Mouse (Mus musculus): ENCODE data around the gene Hamp2. TPM values are rescaled to one million over a fixed set of nuclear protein-coding genes. Genes with fewer than 3 reads are reported as not detected.
"Not testable (repeated sequence)": the region's sequence is repeated elsewhere in the genome, so short reads cannot be mapped to it uniquely, and the experiment has no call there.

Hamp2 gene
- polyA plus RNA-seq (2012), result not detected in 2 replicates

DNA sequence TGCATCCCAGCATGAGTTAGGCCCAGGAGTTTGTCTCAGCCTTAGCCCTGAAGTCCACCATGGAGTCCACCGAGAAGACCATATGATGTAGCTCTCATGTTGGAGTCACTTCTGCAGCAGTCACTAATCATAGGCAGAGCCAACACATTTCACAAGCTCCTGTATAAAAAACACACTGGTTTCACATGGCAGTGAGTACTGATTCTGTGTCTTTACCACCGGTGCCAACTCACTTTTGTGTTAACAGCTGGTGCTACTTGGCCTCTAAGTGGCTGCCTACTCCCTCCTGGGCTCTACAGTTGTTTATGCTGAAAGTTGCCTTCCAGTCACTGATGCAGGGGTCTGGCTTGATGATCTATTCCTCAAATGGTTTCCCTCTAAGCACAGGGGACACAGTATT lies at the start of gene Hamp2:
Gene Hamp2, minus strand, starts transcription at position 101 of the 400 bp plus-strand sequence.
- not testable (repeated sequence) for H3K4me1 ChIP-seq (ENCODE audit: control insufficient read depth); H3K27me3 ChIP-seq (ENCODE audit: control insufficient read depth); H3K4me3 ChIP-seq (replicated peaks); H3K9me3 ChIP-seq (ENCODE audit: control insufficient read depth, low read length); H3K36me3 ChIP-seq (ENCODE audit: control insufficient read depth)

GRCm38 (mm10) chr7:30973501-30974289 lies 49.2 kb upstream of the Hamp2 start, which contains the start of gene Fam187b:
Gene Fam187b, plus strand, starts transcription at chr7:30973790.
- H3K4me1 ChIP-seq (ENCODE audit: control insufficient read depth), result peaks cover 7% of the 10 kb centered on the region
- peaks cover 2% of the 10 kb centered on the region; the same call in 1 of the 2 replicates for H3K36me3 ChIP-seq (ENCODE audit: control insufficient read depth)
- TF ChIP-seq TAL1 (IDR thresholded peaks at IDR 0.05; ENCODE audit: low read length), result no peak
- no peak for TF ChIP-seq GATA1 (IDR thresholded peaks at IDR 0.05; ENCODE audit: low read length)
- peaks cover 23% of the 10 kb centered on the region for H3K27me3 ChIP-seq (ENCODE audit: control insufficient read depth)
- H3K4me3 ChIP-seq (replicated peaks), result peak within 1 kb of the TSS; percentile 55
- H3K9me3 ChIP-seq (ENCODE audit: control insufficient read depth, low read length), result no peaks in the 10 kb centered on the region; the same call in 1 of the 2 replicates

DNA sequence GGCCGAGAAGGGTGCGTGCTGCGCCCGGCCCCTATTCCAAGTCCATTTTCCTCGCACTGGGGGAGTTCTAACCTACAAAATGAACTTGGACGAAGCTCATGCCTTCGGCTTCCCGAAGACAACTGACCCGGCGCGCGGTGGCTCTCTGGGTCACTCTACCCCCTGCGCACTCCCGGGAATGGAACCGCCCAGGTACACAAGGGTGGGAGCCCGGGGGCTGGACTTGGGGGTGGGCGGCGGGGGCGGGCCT lies 48.7 kb upstream of the Hamp2 start, which contains the start of gene Lsr:
Gene Lsr, minus strand, starts transcription at position 214 of the 250 bp plus-strand sequence.
- TF ChIP-seq GATA1 (IDR thresholded peaks at IDR 0.05; ENCODE audit: low read length), result no peak
- no peak for TF ChIP-seq TAL1 (IDR thresholded peaks at IDR 0.05; ENCODE audit: low read length)
- Histone ChIP-seq H3K4me3 (replicated peaks) (peak within 1 kb of the TSS; percentile 55), H3K36me3 (ENCODE audit: control insufficient read depth) (peaks cover 2% of the 10 kb centered on the region; the same call in 1 of the 2 replicates), H3K27me3 (ENCODE audit: control insufficient read depth) (peaks cover 23% of the 10 kb centered on the region), H3K4me1 (ENCODE audit: control insufficient read depth) (peaks cover 7% of the 10 kb centered on the region), H3K9me3 (ENCODE audit: control insufficient read depth, low read length) (no peaks in the 10 kb centered on the region; the same call in 1 of the 2 replicates)

GRCm38 (mm10) chr7:30972426-30973250 lies 48.2 kb upstream of the Hamp2 start:
- Histone ChIP-seq H3K9me3 (ENCODE audit: control insufficient read depth, low read length) (no peaks in the 10 kb centered on the region; the same call in 1 of the 2 replicates), H3K36me3 (ENCODE audit: control insufficient read depth) (peaks cover 2% of the 10 kb centered on the region; the same call in 1 of the 2 replicates), H3K27me3 (ENCODE audit: control insufficient read depth) (peaks cover 23% of the 10 kb centered on the region), H3K4me3 (replicated peaks) (peak overlapping the region; percentile 55), H3K4me1 (ENCODE audit: control insufficient read depth) (peaks cover 7% of the 10 kb centered on the region)
- no peak for TF ChIP-seq GATA1 (IDR thresholded peaks at IDR 0.05; ENCODE audit: low read length)
- no peak for TF ChIP-seq TAL1 (IDR thresholded peaks at IDR 0.05; ENCODE audit: low read length)

DNA sequence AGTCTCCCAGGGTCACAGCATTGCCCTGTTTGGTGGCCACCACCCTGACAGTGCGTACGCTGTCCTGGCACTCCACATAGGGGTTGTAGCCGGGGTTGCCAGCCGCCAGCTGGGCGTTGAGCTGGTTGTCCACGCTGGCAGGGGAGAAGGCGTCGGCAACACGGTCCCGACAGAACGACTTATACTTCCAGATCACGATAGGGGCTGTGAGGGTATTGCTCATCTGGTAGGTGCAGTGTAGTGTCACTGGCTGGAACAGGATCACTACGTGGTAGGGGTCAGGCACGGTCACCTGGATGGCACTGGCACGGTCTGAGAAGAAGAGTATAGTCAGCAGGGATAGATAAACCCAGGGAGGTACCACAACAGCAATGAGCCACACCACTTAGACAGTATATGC lies 47.4 kb upstream of the Hamp2 start:
- no peak overlapping the region for H3K4me3 ChIP-seq (replicated peaks)
- peaks cover 7% of the 10 kb centered on the region for H3K4me1 ChIP-seq (ENCODE audit: control insufficient read depth)
- peaks cover 2% of the 10 kb centered on the region; the same call in 1 of the 2 replicates for H3K36me3 ChIP-seq (ENCODE audit: control insufficient read depth)
- no peak for TF ChIP-seq GATA1 (IDR thresholded peaks at IDR 0.05; ENCODE audit: low read length)
- no peak for TF ChIP-seq TAL1 (IDR thresholded peaks at IDR 0.05; ENCODE audit: low read length)
- peaks cover 23% of the 10 kb centered on the region for H3K27me3 ChIP-seq (ENCODE audit: control insufficient read depth)
- no peaks in the 10 kb centered on the region; the same call in 1 of the 2 replicates for H3K9me3 ChIP-seq (ENCODE audit: control insufficient read depth, low read length)

DNA sequence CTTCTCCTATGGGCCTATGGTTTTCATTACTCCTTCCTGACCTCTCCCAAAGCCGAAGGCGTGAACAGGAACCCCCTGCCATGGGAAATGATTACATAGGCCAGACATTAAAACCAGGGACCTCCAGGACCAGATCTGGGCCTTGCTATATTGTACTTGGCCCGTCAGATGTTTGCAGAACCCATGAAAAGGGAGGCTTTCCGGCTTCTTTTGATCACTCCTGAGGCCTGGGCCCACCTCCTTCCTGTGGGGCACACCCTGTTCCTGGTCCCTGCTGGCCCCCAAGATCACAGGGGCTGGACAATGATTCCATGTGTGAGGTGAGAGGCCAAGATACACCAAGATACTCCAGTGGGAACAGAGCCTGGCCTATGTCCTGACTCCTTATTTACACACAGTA lies 44.7 kb upstream of the Hamp2 start:
- Histone ChIP-seq H3K4me1 (ENCODE audit: control insufficient read depth) (peaks cover 9% of the 10 kb centered on the region), H3K27me3 (ENCODE audit: control insufficient read depth) (peaks cover 23% of the 10 kb centered on the region), H3K9me3 (ENCODE audit: control insufficient read depth, low read length) (no peaks in the 10 kb centered on the region; the same call in 1 of the 2 replicates), H3K36me3 (ENCODE audit: control insufficient read depth) (peaks cover 3% of the 10 kb centered on the region; the same call in 1 of the 2 replicates), H3K4me3 (replicated peaks) (no peak overlapping the region)
- TF ChIP-seq GATA1 (IDR thresholded peaks at IDR 0.05; ENCODE audit: low read length), result no peak
- TF ChIP-seq TAL1 (IDR thresholded peaks at IDR 0.05; ENCODE audit: low read length), result no peak

DNA sequence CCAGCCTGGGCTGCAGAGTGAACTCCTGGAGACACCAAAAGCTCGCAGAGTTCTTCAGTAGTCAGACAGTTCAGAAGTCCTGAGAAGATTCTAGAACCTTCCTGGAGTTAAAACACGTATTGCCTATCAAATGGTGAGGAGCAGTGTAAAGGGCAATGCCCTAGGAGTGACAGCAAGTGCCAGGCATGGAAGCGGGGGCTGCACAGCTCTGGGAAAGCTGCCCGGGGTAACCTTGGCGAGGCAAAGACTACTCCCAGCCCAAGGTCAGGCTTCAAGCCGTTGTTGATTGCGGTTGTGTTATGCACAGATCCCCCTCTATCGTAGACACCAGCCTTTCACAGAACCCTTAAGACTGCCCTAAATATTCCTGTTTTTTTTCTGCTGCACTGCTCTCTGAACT lies 44.1 kb upstream of the Hamp2 start:
- Histone ChIP-seq H3K36me3 (ENCODE audit: control insufficient read depth) (peaks cover 3% of the 10 kb centered on the region; the same call in 1 of the 2 replicates), H3K9me3 (ENCODE audit: control insufficient read depth, low read length) (no peaks in the 10 kb centered on the region; the same call in 1 of the 2 replicates), H3K4me3 (replicated peaks) (no peak overlapping the region), H3K27me3 (ENCODE audit: control insufficient read depth) (peaks cover 21% of the 10 kb centered on the region), H3K4me1 (ENCODE audit: control insufficient read depth) (peaks cover 11% of the 10 kb centered on the region)
- TF ChIP-seq GATA1 (IDR thresholded peaks at IDR 0.05; ENCODE audit: low read length) (no peak), TAL1 (IDR thresholded peaks at IDR 0.05; ENCODE audit: low read length) (no peak)

DNA sequence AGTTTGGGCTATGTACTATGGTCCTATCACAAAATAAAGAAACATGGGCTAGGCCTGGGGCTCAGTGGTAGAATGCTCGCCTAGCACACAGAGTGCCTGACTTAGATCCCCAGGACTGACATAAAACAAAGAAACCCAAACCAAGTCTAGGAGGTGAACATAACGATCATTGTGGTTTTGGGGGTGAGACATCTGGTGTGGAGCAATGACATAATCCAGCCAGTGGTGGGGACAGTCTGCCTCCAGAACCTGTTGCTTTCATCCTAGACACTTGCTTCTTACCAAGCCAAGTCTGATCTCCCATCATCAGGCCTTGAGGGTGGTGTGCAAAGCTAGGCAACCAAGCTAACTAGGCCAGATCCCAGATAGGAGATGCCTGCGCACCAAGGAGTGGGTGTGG lies 42.2 kb upstream of the Hamp2 start:
- Histone ChIP-seq H3K27me3 (ENCODE audit: control insufficient read depth) (peaks cover 8% of the 10 kb centered on the region), H3K4me1 (ENCODE audit: control insufficient read depth) (peaks cover 9% of the 10 kb centered on the region), H3K9me3 (ENCODE audit: control insufficient read depth, low read length) (no peaks in the 10 kb centered on the region), H3K4me3 (replicated peaks) (no peak overlapping the region), H3K36me3 (ENCODE audit: control insufficient read depth) (peaks cover 3% of the 10 kb centered on the region; the same call in 1 of the 2 replicates)
- no peak for TF ChIP-seq GATA1 (IDR thresholded peaks at IDR 0.05; ENCODE audit: low read length)
- no peak for TF ChIP-seq TAL1 (IDR thresholded peaks at IDR 0.05; ENCODE audit: low read length)

DNA sequence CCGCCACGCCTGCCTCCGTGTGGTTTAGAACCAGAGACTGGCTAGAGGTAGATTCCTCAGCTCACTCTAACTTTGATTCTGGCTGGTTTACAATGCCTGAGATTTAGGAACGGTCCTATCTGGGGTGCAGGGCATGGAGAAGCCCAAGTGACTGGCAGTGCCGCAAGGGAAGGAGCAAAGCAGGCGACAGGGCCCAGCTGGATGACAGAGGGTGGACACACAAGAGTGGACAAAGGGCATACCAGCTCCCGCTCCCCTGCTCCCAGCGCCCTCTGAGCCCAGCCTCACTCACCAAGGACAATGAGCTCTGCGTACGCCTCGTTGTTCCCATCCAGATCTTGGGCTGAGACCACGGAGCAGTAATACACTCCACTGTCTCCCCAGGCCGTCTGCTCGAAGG lies 41.2 kb upstream of the Hamp2 start:
- peaks cover 6% of the 10 kb centered on the region; the same call in 1 of the 2 replicates for H3K27me3 ChIP-seq (ENCODE audit: control insufficient read depth)
- peaks cover 9% of the 10 kb centered on the region for H3K4me1 ChIP-seq (ENCODE audit: control insufficient read depth)
- peaks cover 3% of the 10 kb centered on the region; the same call in 1 of the 2 replicates for H3K36me3 ChIP-seq (ENCODE audit: control insufficient read depth)
- no peak overlapping the region for H3K4me3 ChIP-seq (replicated peaks)
- no peak for TF ChIP-seq TAL1 (IDR thresholded peaks at IDR 0.05; ENCODE audit: low read length)
- H3K9me3 ChIP-seq (ENCODE audit: control insufficient read depth, low read length), result no peaks in the 10 kb centered on the region

All from erythroblast, embryonic 14.5 days (primary cell).